In the genomic region with DNA sequence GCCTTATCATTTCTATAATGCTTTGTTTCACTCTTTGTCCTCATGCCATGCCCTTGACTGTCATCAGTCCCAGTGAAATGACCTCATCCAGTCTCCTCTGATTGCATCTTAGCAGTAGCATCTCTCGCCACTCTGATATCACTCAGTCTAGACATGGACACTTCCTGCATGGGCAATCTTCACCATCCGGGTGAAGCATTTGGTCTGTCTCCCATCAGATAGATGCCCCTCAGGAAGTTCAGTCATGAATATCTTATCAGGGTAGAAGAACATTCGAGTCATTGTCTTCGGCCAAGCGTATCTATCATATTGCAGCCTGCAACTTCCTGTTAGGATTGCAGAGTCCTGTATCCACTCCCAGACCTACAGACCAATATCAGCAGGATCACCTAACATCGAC, we compare ENCODE assay signal across 22 mouse cellular contexts.
DNase-seq lines count a peak whose midpoint lies in the region; ATAC-seq and TF ChIP-seq lines count a peak whose summit lies in the region.
"Had no signal": no experiment of that assay in that cellular context is flagged by ENCODE, and none has a peak within 500 bp of the region (broad histone marks: within the 10 kb centered on the region; RNA-seq: fewer than 3 reads in every experiment).

No protein-coding gene starts in this region.

- no peaks in the 10 kb centered on the region for H3K4me1 ChIP-seq in limb, embryonic 14.5 days (ENCODE audit: control insufficient read depth, insufficient read depth, low read length)
- H3K4me1 ChIP-seq in limb, embryonic 10.5 days = no peaks in the 10 kb centered on the region
- H3K4me1 ChIP-seq: heart, embryonic 10.5 days had no signal

- 90% methylated on average over 6 of the region's 6 CpGs for WGBS in limb, embryonic 14.5 days
- 92% methylated on average over 6 of the region's 6 CpGs for WGBS in limb, embryonic 10.5 days

- no peak overlapping the region for H3K4me3 ChIP-seq in limb, embryonic 14.5 days (replicated peaks; ENCODE audit: low read length)
- no peak overlapping the region for H3K4me3 ChIP-seq in limb, embryonic 10.5 days
- H3K4me3 ChIP-seq: gastrocnemius, adult 2 months; heart, adult 2 months; heart, embryonic 10.5 days; heart, embryonic 13.5 days; hindbrain, embryonic 12.5 days; hindbrain, embryonic 15.5 days had no signal

- no peaks in the 10 kb centered on the region for H3K36me3 ChIP-seq in limb, embryonic 14.5 days (ENCODE audit: control insufficient read depth, insufficient read depth, low read length)
- H3K36me3 ChIP-seq in limb, embryonic 10.5 days = no peaks in the 10 kb centered on the region
- H3K36me3 ChIP-seq: heart, embryonic 10.5 days; heart, embryonic 13.5 days; hindbrain, embryonic 12.5 days; hindbrain, embryonic 15.5 days had no signal

- no peaks in the 10 kb centered on the region for H3K9me3 ChIP-seq in limb, embryonic 14.5 days (ENCODE audit: control insufficient read depth, low read length)
- no peaks in the 10 kb centered on the region for H3K9me3 ChIP-seq in limb, embryonic 10.5 days (replicated peaks)
- H3K9me3 ChIP-seq: heart, embryonic 10.5 days; heart, embryonic 13.5 days; hindbrain, embryonic 12.5 days; hindbrain, embryonic 15.5 days had no signal

- H3K27ac ChIP-seq in limb, embryonic 14.5 days (replicated peaks; ENCODE audit: low read depth, low read length) = 0 out of 2 replicates have a peak overlapping the region, but pooled peaks have one; percentile 19
- H3K27ac ChIP-seq in limb, embryonic 10.5 days = no peak overlapping the region
- H3K27ac ChIP-seq: gastrocnemius, adult 2 months; heart, adult 2 months; heart, embryonic 10.5 days; heart, embryonic 13.5 days; hindbrain, embryonic 12.5 days; hindbrain, embryonic 15.5 days had no signal

- ATAC-seq in limb, embryonic 14.5 days (ENCODE audit: low FRiP score, low read depth) = no peak
- ATAC-seq: activated CD4-positive, CD25-positive, alpha-beta regulatory T cell, adult 4 months; forebrain, embryonic 14.5 days; forebrain, postnatal 0 days had no signal

- H3K27me3 ChIP-seq in limb, embryonic 14.5 days (ENCODE audit: control insufficient read depth, insufficient read depth, low read length) = no peaks in the 10 kb centered on the region
- no peaks in the 10 kb centered on the region for H3K27me3 ChIP-seq in limb, embryonic 10.5 days (ENCODE audit: low read depth, poor library complexity, severe bottlenecking)
- H3K27me3 ChIP-seq: heart, embryonic 13.5 days; hindbrain, embryonic 12.5 days; hindbrain, embryonic 15.5 days had no signal

- no peak for DNase-seq in limb, embryonic 14.5 days (ENCODE audit: low spot score)
- no peak for DNase-seq in limb, embryonic 10.5 days (ENCODE audit: low spot score)
- peak; percentile 8 for DNase-seq in urinary bladder, postnatal 14 days (ENCODE audit: low spot score)
- DNase-seq in urinary bladder, postnatal 36 days (ENCODE audit: low spot score in 2 of 2) = no peak
- peak; percentile 43 for DNase-seq in lung, postnatal 25 days (ENCODE audit: low spot score)
- no peak for DNase-seq in spleen, adult 12 weeks (ENCODE audit: low spot score)
- no peak for DNase-seq in gastrocnemius, postnatal 25 days
- DNase-seq: adrenal gland, postnatal 10 days; adrenal gland, postnatal 36 days; cerebellum, adult 18-20 months; cerebellum, adult 9-10 months; cerebellum, postnatal 14 days; forebrain, postnatal 0 days; gastrocnemius, adult 2 months; gastrocnemius, postnatal 14 days; heart, adult 2 months had no signal

- no peak overlapping the region for H3K4me2 ChIP-seq in limb, embryonic 14.5 days (replicated peaks; ENCODE audit: low read depth, low read length, severe bottlenecking)
- H3K4me2 ChIP-seq: heart, embryonic 13.5 days; hindbrain, embryonic 12.5 days; hindbrain, embryonic 15.5 days had no signal

- no peak overlapping the region for H3K9ac ChIP-seq in limb, embryonic 14.5 days (ENCODE audit: low read depth, low read length, severe bottlenecking)
- H3K9ac ChIP-seq: forebrain, postnatal 0 days; heart, embryonic 13.5 days; hindbrain, embryonic 12.5 days; hindbrain, embryonic 15.5 days had no signal

- TF ChIP-seq POLR2A in limb, embryonic 14.5 days (IDR thresholded peaks at IDR 0.05; ENCODE audit: borderline replicate concordance, extremely low read depth, insufficient read depth, insufficient read length) = no peak

Comparison
In these comparisons a context has a peak if more than half of its experiments do, and no peak if none do; other contexts are left out.
1. DNase-seq: peak in urinary bladder, postnatal 14 days (single experiment) and lung, postnatal 25 days (single experiment); none in limb, embryonic 14.5 days (single experiment), limb, embryonic 10.5 days (single experiment), urinary bladder, postnatal 36 days (0 of 2), spleen, adult 12 weeks (single experiment) and gastrocnemius, postnatal 25 days (single experiment).